Mouse (Mus musculus) myocyte (in vitro differentiated cells): Measurements from ENCODE around the gene Kalrn. TPM values are rescaled to one million over a fixed set of nuclear protein-coding genes. Genes with fewer than 3 reads are reported as not detected.

Experiments
- H3K27me3 ChIP-seq: one replicate; pipeline ENCODE4 v1.6.1; 2011; ENCODE audit not compliant: control insufficient read depth, insufficient read depth, insufficient read length
- H3K36me3 ChIP-seq: one replicate; pipeline ENCODE4 v1.6.1; 2011; ENCODE audit not compliant: control insufficient read depth, insufficient read depth
- H3K4me2 ChIP-seq: one replicate; pipeline ENCODE4 v1.6.1; 2011; ENCODE audit warnings: low read depth, control low read depth
- H3K4me3 ChIP-seq: one replicate; pipeline ENCODE4 v1.5.1; 2011; ENCODE audit warnings: mild to moderate bottlenecking, control low read depth, moderate library complexity
- H3K79me2 ChIP-seq: one replicate; pipeline ENCODE4 v1.6.1; 2011; ENCODE audit not compliant: control insufficient read depth, insufficient read depth
- H3ac ChIP-seq: one replicate; pipeline ENCODE4 v1.6.1; 2011; ENCODE audit not compliant: control insufficient read depth, insufficient read length
- CEBPB ChIP-seq: IDR thresholded peaks from 2 replicates; pipeline ENCODE4 v1.6.1; 2011; ENCODE audit warnings: mild to moderate bottlenecking, moderate library complexity; ENCODE audit not compliant: poor library complexity, insufficient read depth, severe bottlenecking
- E2F4 ChIP-seq: IDR thresholded peaks from one replicate; pipeline ENCODE4 v1.6.1; 2011; ENCODE audit warnings: mild to moderate bottlenecking, control low read depth, moderate library complexity; ENCODE audit not compliant: insufficient read depth
- MAX ChIP-seq: IDR thresholded peaks from one replicate; pipeline ENCODE4 v1.6.1; 2011; ENCODE audit warnings: low read depth, mild to moderate bottlenecking, control low read depth
- MYOD1 ChIP-seq, 3 experiments: IDR thresholded peaks; one replicate each; pipeline ENCODE4 v1.6.1; 2011; ENCODE audit warnings: control low read depth in 2 of 3, low read depth in 2 of 3, mild to moderate bottlenecking in 2 of 3, moderate library complexity in 1 of 3; ENCODE audit not compliant: insufficient read length in 2 of 3, control insufficient read depth in 1 of 3
- MYOG ChIP-seq, 3 experiments: IDR thresholded peaks; one replicate each; pipeline ENCODE4 v1.6.1; 2011; ENCODE audit warnings: control low read depth in 2 of 3, low read depth in 2 of 3, mild to moderate bottlenecking in 2 of 3; ENCODE audit not compliant: insufficient read length in 2 of 3, control insufficient read depth in 1 of 3, insufficient read depth in 1 of 3
- POLR2A ChIP-seq: IDR thresholded peaks from one replicate; pipeline ENCODE4 v1.6.1; 2011; ENCODE audit warnings: low read depth, mild to moderate bottlenecking, control low read depth, moderate library complexity; ENCODE audit not compliant: insufficient read length
- POLR2AphosphoS2 ChIP-seq: IDR thresholded peaks from one replicate; pipeline ENCODE4 v1.6.1; 2011; ENCODE audit warnings: low read depth, control low read depth; ENCODE audit not compliant: insufficient read length
- REST ChIP-seq: IDR thresholded peaks from one replicate; pipeline ENCODE4 v1.6.1; 2011; ENCODE audit warnings: mild to moderate bottlenecking, control low read depth, moderate library complexity; ENCODE audit not compliant: insufficient read depth, insufficient read length
- SRF ChIP-seq: IDR thresholded peaks from one replicate; pipeline ENCODE4 v1.6.1; 2011; ENCODE audit warnings: low read depth; ENCODE audit not compliant: control insufficient read depth, insufficient read length
- TCF12 ChIP-seq: IDR thresholded peaks from one replicate; pipeline ENCODE4 v1.6.1; 2011; ENCODE audit warnings: mild to moderate bottlenecking, control low read depth; ENCODE audit not compliant: poor library complexity, insufficient read depth, severe bottlenecking
- TCF3 ChIP-seq: IDR thresholded peaks from one replicate; pipeline ENCODE4 v1.6.1; 2011; ENCODE audit warnings: low read depth, control low read depth; ENCODE audit not compliant: insufficient read length
- USF1 ChIP-seq: IDR thresholded peaks from one replicate; pipeline ENCODE4 v1.6.1; 2011; ENCODE audit warnings: low read depth, mild to moderate bottlenecking, control low read depth, moderate library complexity
- polyA plus RNA-seq: library from polyadenylated mRNA; unstranded; fragments of >200 nt; fragmentation: generic; extraction: Trizol; gene quantifications from one replicate; pipeline ENCODE4 v1.2.1, GENCODE M21; 2012; ENCODE audit warnings: missing spikeins

Gene Kalrn
- polyA plus RNA-seq, 1 experiment: 5.5 TPM

GRCm38 (mm10) chr16:34057464-34057863 lies 515.9 kb downstream of the Kalrn start:
- no peak overlapping the region for H3ac ChIP-seq
- H3K27me3 ChIP-seq: no peaks in the 10 kb centered on the region
- no peak for TF ChIP-seq TCF3
- TF ChIP-seq MYOD1 (IDR thresholded peaks at IDR 0.05; ENCODE audit: control insufficient read depth in 1 of 3, insufficient read length in 2 of 3, low read depth in 2 of 3): no peak
- no peak for TF ChIP-seq E2F4
- TF ChIP-seq TCF12: no peak
- no peak for TF ChIP-seq MYOG (IDR thresholded peaks at IDR 0.05; ENCODE audit: control insufficient read depth in 1 of 3, insufficient read depth in 1 of 3, insufficient read length in 2 of 3, low read depth in 2 of 3)
- no peak for TF ChIP-seq USF1
- no peak for TF ChIP-seq MAX
- TF ChIP-seq SRF: no peak
- no peak for TF ChIP-seq CEBPB
- no peak for TF ChIP-seq REST
- no peak for TF ChIP-seq POLR2AphosphoS2
- no peak for TF ChIP-seq POLR2A
- no peak overlapping the region for H3K4me3 ChIP-seq
- H3K79me2 ChIP-seq: no peaks in the 10 kb centered on the region
- no peak overlapping the region for H3K4me2 ChIP-seq
- H3K36me3 ChIP-seq: no peaks in the 10 kb centered on the region

GRCm38 (mm10) chr16:34056418-34057111 lies 516.8 kb downstream of the Kalrn start:
- TF ChIP-seq TCF3: no peak
- no peak for TF ChIP-seq USF1
- peak in 1 of 3 experiments; percentile 22 for TF ChIP-seq MYOD1 (IDR thresholded peaks at IDR 0.05; ENCODE audit: control insufficient read depth in 1 of 3, insufficient read length in 2 of 3, low read depth in 2 of 3)
- no peak for TF ChIP-seq SRF
- TF ChIP-seq POLR2A: no peak
- no peak overlapping the region for H3K4me2 ChIP-seq
- no peak overlapping the region for H3ac ChIP-seq
- no peaks in the 10 kb centered on the region for H3K79me2 ChIP-seq
- no peaks in the 10 kb centered on the region for H3K27me3 ChIP-seq
- no peaks in the 10 kb centered on the region for H3K36me3 ChIP-seq
- H3K4me3 ChIP-seq: no peak overlapping the region

DNA sequence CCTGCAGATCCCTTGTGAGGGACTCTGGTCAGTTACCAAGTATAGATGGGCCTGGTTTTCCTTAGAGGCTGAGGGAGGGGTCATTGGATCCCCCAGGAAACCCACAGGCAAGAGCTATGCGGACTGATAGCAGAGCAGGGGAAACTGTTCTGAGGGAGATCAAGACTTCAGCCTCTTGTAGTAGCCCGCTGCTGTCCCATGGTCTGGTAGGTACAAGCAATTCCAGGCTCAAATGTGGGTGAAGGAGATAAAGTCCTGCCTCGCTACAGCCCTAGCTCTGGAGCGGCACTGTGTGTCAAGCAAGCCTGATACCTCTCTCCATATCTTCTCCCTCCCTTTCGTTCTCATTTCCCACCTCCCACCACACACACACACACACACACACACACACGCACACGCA lies 523.2 kb downstream of the Kalrn start:
- Histone ChIP-seq H3K27me3 (no peaks in the 10 kb centered on the region), H3K79me2 (no peaks in the 10 kb centered on the region), H3K4me2 (no peak overlapping the region), H3K4me3 (no peak overlapping the region), H3ac (no peak overlapping the region), H3K36me3 (no peaks in the 10 kb centered on the region)
- no peak for TF ChIP-seq MYOG (IDR thresholded peaks at IDR 0.05; ENCODE audit: control insufficient read depth in 1 of 3, insufficient read depth in 1 of 3, insufficient read length in 2 of 3, low read depth in 2 of 3)
- TF ChIP-seq POLR2AphosphoS2: no peak
- no peak for TF ChIP-seq SRF
- no peak for TF ChIP-seq TCF3
- TF ChIP-seq REST: no peak
- TF ChIP-seq E2F4: no peak

DNA sequence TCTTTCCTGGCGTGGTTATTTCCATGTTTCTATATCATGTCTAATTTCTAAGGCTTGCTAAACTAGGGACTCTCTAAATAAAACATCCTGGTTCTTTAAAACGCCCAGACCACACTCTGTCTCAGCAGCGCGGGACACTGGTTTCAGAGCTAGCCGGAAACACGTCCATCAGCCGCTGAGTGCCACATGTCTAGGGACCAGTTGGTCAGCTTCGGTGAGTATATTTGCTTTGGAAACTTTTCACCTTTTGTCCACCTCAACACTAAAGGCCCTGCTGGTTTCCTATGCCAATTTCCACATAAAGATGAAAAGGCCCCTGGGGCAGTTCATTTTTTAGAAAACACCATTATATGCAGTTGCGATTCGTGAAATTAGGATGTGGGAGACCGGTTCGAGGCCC lies 524.0 kb downstream of the Kalrn start:
- TF ChIP-seq MYOD1 (IDR thresholded peaks at IDR 0.05; ENCODE audit: control insufficient read depth in 1 of 3, insufficient read length in 2 of 3, low read depth in 2 of 3) (no peak), MYOG (IDR thresholded peaks at IDR 0.05; ENCODE audit: control insufficient read depth in 1 of 3, insufficient read depth in 1 of 3, insufficient read length in 2 of 3, low read depth in 2 of 3) (no peak), MAX (no peak), E2F4 (no peak), CEBPB (no peak), REST (no peak), POLR2A (no peak), TCF12 (no peak), TCF3 (no peak)
- no peaks in the 10 kb centered on the region for H3K79me2 ChIP-seq
- H3K4me3 ChIP-seq: no peak overlapping the region
- no peak overlapping the region for H3ac ChIP-seq
- H3K27me3 ChIP-seq: no peaks in the 10 kb centered on the region
- no peaks in the 10 kb centered on the region for H3K36me3 ChIP-seq
- no peak overlapping the region for H3K4me2 ChIP-seq

- Histone ChIP-seq H3K27me3 (no peaks in the 10 kb centered on the region), H3ac (no peak overlapping the region), H3K36me3 (no peaks in the 10 kb centered on the region), H3K4me2 (no peak overlapping the region), H3K4me3 (no peak overlapping the region), H3K79me2 (no peaks in the 10 kb centered on the region)
- TF ChIP-seq MYOD1 (IDR thresholded peaks at IDR 0.05; ENCODE audit: control insufficient read depth in 1 of 3, insufficient read length in 2 of 3, low read depth in 2 of 3): no peak
- no peak for TF ChIP-seq CEBPB
- no peak for TF ChIP-seq POLR2A
- no peak for TF ChIP-seq E2F4
- TF ChIP-seq MYOG (IDR thresholded peaks at IDR 0.05; ENCODE audit: control insufficient read depth in 1 of 3, insufficient read depth in 1 of 3, insufficient read length in 2 of 3, low read depth in 2 of 3): no peak
- no peak for TF ChIP-seq TCF12
- no peak for TF ChIP-seq SRF
- TF ChIP-seq REST: no peak
- TF ChIP-seq USF1: no peak
- TF ChIP-seq TCF3: no peak
- no peak for TF ChIP-seq POLR2AphosphoS2
- TF ChIP-seq MAX: no peak
Measured at GRCm38 (mm10) chr16:34048232-34048631, 525.1 kb downstream of the Kalrn start.
